Mouse (Mus musculus): ENCODE data around the gene Hspa1b. TPM values are rescaled to one million over a fixed set of nuclear protein-coding genes. Genes with fewer than 3 reads are reported as not detected.
"Not testable (repeated sequence)": the region's sequence is repeated elsewhere in the genome, so short reads cannot be mapped to it uniquely, and the experiment has no call there.

Gene Hspa1b
- total RNA-seq, 2 experiments from 2014 or later, result 18.8 to 22.1 TPM

- intact Hi-C loops (cut with DNase I), result no loop called here
- H3K4me3 ChIP-seq, result no peak overlapping the region
- TF ChIP-seq CTCF (IDR thresholded peaks at IDR 0.05), result no peak
- no peak overlapping the region for H3K27ac ChIP-seq
- no peak for DNase-seq (ENCODE audit: extremely low spot score in 1 of 2, low spot score in 2 of 2)
These were observed 39.7 kb upstream of the Hspa1b start for GRCm38 (mm10) chr17:34998526-34999430.

DNA sequence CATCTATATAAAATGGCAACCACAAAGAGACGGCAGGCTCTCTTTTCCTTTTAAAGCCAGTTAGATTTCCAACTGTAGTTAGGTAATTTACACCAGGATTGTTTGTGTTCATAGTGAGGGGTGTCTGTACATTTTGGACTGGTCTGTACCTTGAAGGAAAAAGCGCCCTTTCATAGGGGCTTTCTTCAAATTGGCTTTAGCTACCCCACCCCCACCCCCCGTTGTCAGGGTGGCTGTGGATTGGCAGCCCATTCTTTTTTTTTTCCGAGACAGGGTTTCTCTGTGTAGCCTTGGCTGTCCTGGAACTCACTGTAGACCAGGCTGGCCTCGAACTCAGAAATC lies 38.1 kb upstream of the Hspa1b start:
- no peak overlapping the region for H3K4me3 ChIP-seq
- no peak overlapping the region for H3K27ac ChIP-seq
- intact Hi-C loops (cut with DNase I), result no loop called here
- TF ChIP-seq CTCF (IDR thresholded peaks at IDR 0.05), result no peak
- no peak for DNase-seq (ENCODE audit: extremely low spot score in 1 of 2, low spot score in 2 of 2)

DNA sequence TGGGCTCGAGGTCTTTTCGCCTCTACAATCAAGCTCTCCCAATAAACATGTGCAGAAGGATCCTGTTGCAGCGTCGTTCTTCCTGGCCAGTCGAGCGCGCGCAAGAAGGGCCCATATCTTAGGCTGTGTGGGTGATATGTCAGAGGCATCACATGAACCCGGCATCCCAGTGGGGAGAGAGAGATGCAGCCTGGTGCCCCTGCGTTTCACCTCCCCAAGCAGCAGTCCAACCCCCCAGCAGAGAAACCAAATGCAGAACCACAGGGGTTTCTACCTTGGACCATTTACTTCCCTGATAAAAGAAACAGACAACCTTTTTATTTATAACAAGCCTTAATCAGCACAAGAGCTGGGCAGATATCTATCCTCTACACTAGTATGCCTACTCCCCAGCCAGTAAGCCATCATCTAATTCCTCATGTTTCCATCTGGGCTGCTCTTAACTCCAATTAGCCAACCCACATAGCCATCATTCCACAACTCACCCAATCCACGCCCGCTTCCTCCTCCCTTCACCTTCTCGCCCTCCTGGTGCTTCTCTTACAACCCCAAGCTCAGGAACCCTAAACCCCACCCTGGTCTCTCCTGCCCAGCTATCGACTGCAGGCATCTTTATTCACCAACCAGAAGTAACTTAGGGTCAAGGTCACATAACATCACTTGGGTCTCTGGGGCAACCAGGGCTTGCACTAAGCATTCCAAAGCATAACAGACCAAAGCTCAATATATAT lies 37.5 kb upstream of the Hspa1b start:
- intact Hi-C loops (cut with DNase I), result no loop called here
- DNase-seq (ENCODE audit: extremely low spot score in 1 of 2, low spot score in 2 of 2), result no peak
- Histone ChIP-seq H3K27ac (no peak overlapping the region), H3K4me3 (no peak overlapping the region)
- TF ChIP-seq CTCF (IDR thresholded peaks at IDR 0.05), result no peak

- intact Hi-C loops (cut with DNase I); H3K4me3 ChIP-seq; H3K27ac ChIP-seq; DNase-seq (ENCODE audit: extremely low spot score in 1 of 2, low spot score in 2 of 2): not testable (repeated sequence)
These were observed 36.9 kb upstream of the Hspa1b start for GRCm38 (mm10) chr17:34995927-34996326.

DNA sequence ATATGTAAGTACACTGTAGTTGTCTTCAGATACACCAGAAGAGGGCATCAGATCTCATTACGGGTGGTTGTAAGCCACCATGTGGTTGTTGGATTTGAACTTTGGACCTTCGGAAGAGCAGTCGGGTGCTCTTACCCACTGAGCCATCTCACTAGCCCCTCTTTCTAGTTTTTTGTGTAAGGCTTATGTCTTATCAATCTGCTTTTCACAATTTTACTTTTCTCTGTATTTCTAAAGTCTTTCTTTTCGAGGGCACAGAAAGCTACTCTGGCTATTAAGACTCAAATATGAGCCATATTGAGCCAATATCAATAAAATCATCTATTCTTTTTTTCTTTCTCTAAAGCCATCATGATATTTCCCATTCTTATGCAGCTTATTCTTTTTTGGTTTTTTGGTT lies 36.2 kb upstream of the Hspa1b start:
- H3K4me3 ChIP-seq; DNase-seq (ENCODE audit: extremely low spot score in 1 of 2, low spot score in 2 of 2); H3K27ac ChIP-seq; intact Hi-C loops (cut with DNase I): not testable (repeated sequence)

GRCm38 (mm10) chr17:34994751-34995150 lies 35.7 kb upstream of the Hspa1b start:
- TF ChIP-seq CTCF (IDR thresholded peaks at IDR 0.05), result no peak
- intact Hi-C loops (cut with DNase I), result no loop called here

GRCm38 (mm10) chr17:34984218-34984617 lies 25.2 kb upstream of the Hspa1b start:
- intact Hi-C loops (cut with DNase I), result loop anchor here (5.0 kb wide), 2 partner anchors 127 to 147 kb away; partner anchors contain the start of genes Dxo and Stk19
- no peak for DNase-seq (ENCODE audit: extremely low spot score in 1 of 2, low spot score in 2 of 2)
- no peak overlapping the region for H3K27ac ChIP-seq
- peak; percentile 86 for TF ChIP-seq CTCF (IDR thresholded peaks at IDR 0.05)
- no peak overlapping the region for H3K4me3 ChIP-seq

More at GRCm38 (mm10) chr17:34994751-34995150, 35.7 kb upstream of the Hspa1b start:
- Histone ChIP-seq H3K4me3 (no peak overlapping the region), H3K27ac (no peak overlapping the region)
- no peak for DNase-seq (ENCODE audit: extremely low spot score in 1 of 2, low spot score in 2 of 2)

GRCm38 (mm10) chr17:34982328-34982727 lies 23.3 kb upstream of the Hspa1b start:
- DNase-seq (ENCODE audit: extremely low spot score in 1 of 2, low spot score in 2 of 2), result no peak
- peak overlapping the region; percentile 69 for H3K4me3 ChIP-seq
- H3K27ac ChIP-seq, result peak overlapping the region; percentile 92
- no peak for TF ChIP-seq CTCF (IDR thresholded peaks at IDR 0.05)
- intact Hi-C loops (cut with DNase I), result loop anchor here (5.0 kb wide), 2 partner anchors 125 to 145 kb away; partner anchors contain the start of genes Dxo and Stk19

DNA sequence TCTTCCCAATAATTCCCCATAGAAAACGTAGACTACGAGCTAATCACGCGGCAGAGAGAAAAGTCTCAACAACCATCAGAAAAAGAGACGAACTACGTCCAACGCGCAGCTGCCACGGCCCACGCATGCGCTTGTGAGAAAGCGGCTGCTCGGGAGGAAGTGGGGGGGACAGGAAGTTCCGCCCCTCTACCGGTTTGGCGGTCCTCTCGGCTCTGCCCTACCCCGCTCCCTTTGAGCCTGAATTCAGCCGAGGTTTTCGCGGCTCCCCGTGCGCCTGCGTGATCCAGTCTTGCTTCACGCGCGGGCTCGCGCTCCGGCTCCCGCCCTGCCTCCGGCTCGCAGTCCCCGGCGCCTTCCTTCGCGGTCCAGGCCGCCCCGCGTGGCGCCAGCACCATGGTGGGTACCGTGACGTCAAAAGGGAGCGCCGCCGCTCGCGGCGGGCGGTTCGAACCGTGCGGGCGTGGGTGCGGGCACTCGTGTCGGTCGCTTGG lies 22.7 kb upstream of the Hspa1b start, which contains the start of gene Lsm2:
Lsm2 (plus strand) TSS at position 173 of the 491 bp plus-strand sequence.
- peak; percentile 15 for TF ChIP-seq CTCF (IDR thresholded peaks at IDR 0.05)
- peak; percentile 90 for DNase-seq (ENCODE audit: extremely low spot score in 1 of 2, low spot score in 2 of 2)
- Histone ChIP-seq H3K27ac (peak within 1 kb of the TSS; percentile 92), H3K4me3 (peak within 1 kb of the TSS; percentile 69)
- intact Hi-C loops (cut with DNase I), result loop anchor here (1.0 to 5.0 kb wide), 3 partner anchors 29 to 144 kb away; partner anchors contain the start of genes Dxo and Stk19

- TF ChIP-seq CTCF (IDR thresholded peaks at IDR 0.05), result peak; percentile 76
- DNase-seq (ENCODE audit: extremely low spot score in 1 of 2, low spot score in 2 of 2), result no peak
- intact Hi-C loops (cut with DNase I), result loop anchor here (1.0 to 5.0 kb wide), 4 partner anchors 24 to 143 kb away; partner anchors contain the start of genes Dxo and Stk19
- Histone ChIP-seq H3K27ac (peak overlapping the region; percentile 92), H3K4me3 (peak overlapping the region; percentile 69)
These were observed 21.6 kb upstream of the Hspa1b start for GRCm38 (mm10) chr17:34980655-34981054.

DNA sequence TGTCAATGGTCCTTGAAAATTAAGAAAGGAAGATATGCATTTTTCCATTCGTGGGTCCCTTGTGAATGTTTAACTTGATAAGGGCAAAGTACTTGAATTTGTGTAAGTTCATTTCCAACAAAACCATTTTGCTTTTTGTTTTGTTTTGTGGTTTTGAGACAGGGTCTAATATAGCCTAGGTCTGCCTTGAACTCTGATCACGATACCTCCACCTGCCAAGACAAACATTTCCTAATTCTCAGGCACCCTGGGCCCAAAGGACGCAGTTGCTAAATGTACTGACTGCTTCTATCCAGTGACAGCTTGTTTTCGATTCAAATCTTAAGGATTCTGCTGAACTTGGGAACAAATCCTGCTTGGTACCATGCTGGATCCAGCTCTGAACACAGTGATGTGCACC lies 20.6 kb upstream of the Hspa1b start:
- Histone ChIP-seq H3K27ac (no peak overlapping the region), H3K4me3 (no peak overlapping the region)
- no peak for TF ChIP-seq CTCF (IDR thresholded peaks at IDR 0.05)
- DNase-seq (ENCODE audit: extremely low spot score in 1 of 2, low spot score in 2 of 2), result no peak
- intact Hi-C loops (cut with DNase I), result loop anchor here (1.0 to 5.0 kb wide), 3 partner anchors 23 to 142 kb away; partner anchors contain the start of genes Dxo and Stk19

DNA sequence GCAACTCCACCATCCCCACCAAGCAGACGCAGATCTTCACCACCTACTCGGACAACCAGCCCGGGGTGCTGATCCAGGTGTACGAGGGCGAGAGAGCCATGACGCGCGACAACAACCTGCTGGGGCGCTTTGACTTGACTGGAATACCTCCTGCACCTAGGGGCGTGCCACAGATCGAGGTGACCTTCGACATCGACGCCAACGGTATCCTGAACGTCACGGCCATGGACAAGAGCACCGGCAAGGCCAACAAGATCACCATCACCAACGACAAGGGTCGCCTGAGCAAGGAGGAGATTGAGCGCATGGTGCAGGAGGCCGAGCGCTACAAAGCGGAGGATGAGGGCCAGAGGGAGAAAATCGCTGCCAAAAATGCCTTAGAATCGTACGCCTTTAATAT lies 19.2 kb upstream of the Hspa1b start:
- DNase-seq (ENCODE audit: extremely low spot score in 1 of 2, low spot score in 2 of 2), result no peak
- intact Hi-C loops (cut with DNase I), result no loop called here
- no peak for TF ChIP-seq CTCF (IDR thresholded peaks at IDR 0.05)
- no peak overlapping the region for H3K4me3 ChIP-seq
- H3K27ac ChIP-seq, result no peak overlapping the region
